Mouse (Mus musculus) layer of hippocampus, adult 8-10 months (tissue): ENCODE measurements at regions not wholly inside any gene's neighbourhood (a gene's known extent, or its start where the extent isn't known, plus 50 kb on each side); places are given as distances from the start of the nearest gene placed in this dataset.

Experiments used
- DNase-seq, 2 experiments: peaks; one replicate each; pipeline ENCODE4 v3.0.0; 2022; ENCODE audit warnings: low spot score in 2 of 2

GRCm38 (mm10) chr9:47346527-47347111 lies 183.4 kb upstream of the Cadm1 start:
- DNase-seq: no peak

- DNase-seq: no peak
These were observed 179.7 kb upstream of the Cadm1 start for GRCm38 (mm10) chr9:47350301-47350700.

GRCm38 (mm10) chr9:47351036-47351435 lies 178.9 kb upstream of the Cadm1 start:
- no peak for DNase-seq

- DNase-seq: no peak
These were observed 177.0 kb upstream of the Cadm1 start for GRCm38 (mm10) chr9:47353017-47353416.

GRCm38 (mm10) chr9:47353972-47354371 lies 176.0 kb upstream of the Cadm1 start:
- DNase-seq: no peak

GRCm38 (mm10) chr9:47354423-47354822 lies 175.6 kb upstream of the Cadm1 start:
- no peak for DNase-seq

GRCm38 (mm10) chr9:47354866-47355265 lies 175.1 kb upstream of the Cadm1 start:
- DNase-seq: peak; percentile 25 to 29

- DNase-seq: peak; percentile 41
These were observed 172.1 kb upstream of the Cadm1 start for GRCm38 (mm10) chr9:47357756-47358399.

- DNase-seq: no peak
These were observed 171.6 kb upstream of the Cadm1 start for GRCm38 (mm10) chr9:47358400-47358767.

GRCm38 (mm10) chr9:47363086-47363485 lies 166.9 kb upstream of the Cadm1 start:
- DNase-seq: no peak

- DNase-seq: no peak
These were observed 165.2 kb upstream of the Cadm1 start for GRCm38 (mm10) chr9:47364762-47365161.

- no peak for DNase-seq
These were observed 162.6 kb upstream of the Cadm1 start for GRCm38 (mm10) chr9:47367266-47367957.

- no peak for DNase-seq
These were observed 161.7 kb upstream of the Cadm1 start for GRCm38 (mm10) chr9:47368015-47368901.

- no peak for DNase-seq
These were observed 157.7 kb upstream of the Cadm1 start for GRCm38 (mm10) chr9:47372296-47372695.

- DNase-seq: no peak
These were observed 155.9 kb upstream of the Cadm1 start for GRCm38 (mm10) chr9:47374086-47374485.

GRCm38 (mm10) chr9:47376645-47377044 lies 153.3 kb upstream of the Cadm1 start:
- no peak for DNase-seq

- no peak for DNase-seq
These were observed 151.4 kb upstream of the Cadm1 start for GRCm38 (mm10) chr9:47378541-47378940.

GRCm38 (mm10) chr9:47380361-47380760 lies 149.6 kb upstream of the Cadm1 start:
- DNase-seq: no peak

GRCm38 (mm10) chr9:47384185-47384854 lies 145.7 kb upstream of the Cadm1 start:
- DNase-seq: no peak

GRCm38 (mm10) chr9:47386646-47387045 lies 143.3 kb upstream of the Cadm1 start:
- DNase-seq: no peak

GRCm38 (mm10) chr9:47387221-47387620 lies 142.8 kb upstream of the Cadm1 start:
- DNase-seq: peak in 1 of 2 experiments; percentile 26
